In the genomic region with DNA sequence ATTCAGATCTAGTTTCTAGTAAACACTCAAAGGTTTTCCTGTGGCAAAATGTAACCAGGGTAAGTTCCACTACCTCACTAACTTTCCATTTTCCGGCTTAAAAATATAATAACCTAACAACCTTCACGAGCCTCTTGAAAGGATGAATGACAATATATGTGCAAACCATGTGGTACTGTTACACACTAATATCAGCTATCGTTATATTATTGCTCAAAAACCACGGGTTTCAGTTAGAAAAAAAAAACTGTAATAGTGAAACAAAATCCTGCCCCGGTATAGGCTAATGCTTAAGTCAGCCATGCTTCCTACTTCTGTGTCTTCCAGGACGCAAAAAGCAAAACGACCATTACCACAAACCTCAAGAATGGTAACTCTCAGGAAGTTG, we compare ENCODE assay signal across 9 mouse cellular contexts. TPM values are rescaled to one million over a fixed set of nuclear protein-coding genes. Genes with fewer than 3 reads are reported as not detected.
DNase-seq lines count a peak whose midpoint lies in the region; ATAC-seq and TF ChIP-seq lines count a peak whose summit lies in the region.
"Had no signal": no experiment of that assay in that cellular context is flagged by ENCODE, and none has a peak within 500 bp of the region (broad histone marks: within the 10 kb centered on the region; RNA-seq: fewer than 3 reads in every experiment).

No protein-coding gene starts in this region.

- no peak for TF ChIP-seq CTCF in liver, postnatal 0 days (IDR thresholded peaks at IDR 0.05; ENCODE audit: low read depth)

- no peak for ATAC-seq in forebrain, embryonic 16.5 days
- no peak for ATAC-seq in liver, postnatal 0 days

- peaks cover 3% of the 10 kb centered on the region; the same call in 1 of the 2 replicates for H3K4me1 ChIP-seq in heart, embryonic 10.5 days
- peaks cover 20% of the 10 kb centered on the region for H3K4me1 ChIP-seq in forebrain, embryonic 16.5 days (replicated peaks; ENCODE audit: control insufficient read depth, insufficient read depth, low read length)
- peaks cover 13% of the 10 kb centered on the region for H3K4me1 ChIP-seq in liver, postnatal 0 days (ENCODE audit: insufficient read depth)

- TF ChIP-seq EP300 in liver, postnatal 0 days (IDR thresholded peaks at IDR 0.05; ENCODE audit: low read depth): 0 out of 2 replicates have a peak, but pooled peaks have one; percentile 37

- H3K4me3 ChIP-seq in heart, embryonic 10.5 days: peak overlapping the region; percentile 95
- H3K4me3 ChIP-seq in forebrain, embryonic 16.5 days (replicated peaks; ENCODE audit: low read length): peak overlapping the region; percentile 97
- H3K4me3 ChIP-seq in liver, postnatal 0 days (ENCODE audit: low read depth, low read length): peak overlapping the region; percentile 83

- H3K9ac ChIP-seq in forebrain, embryonic 16.5 days (replicated peaks; ENCODE audit: low read depth, low read length): peak overlapping the region; percentile 97
- H3K9ac ChIP-seq in liver, postnatal 0 days (replicated peaks): peak overlapping the region; percentile 93

- whole genome bisulfite sequencing in heart, embryonic 10.5 days: 14% methylated on average over 7 of the region's 7 CpGs
- WGBS in forebrain, embryonic 16.5 days: 15% methylated on average over 7 of the region's 7 CpGs
- 4% methylated on average over 7 of the region's 7 CpGs for WGBS in liver, postnatal 0 days (ENCODE audit: insufficient replicate concordance)

- no peaks in the 10 kb centered on the region for H3K27me3 ChIP-seq in heart, embryonic 10.5 days (ENCODE audit: insufficient read depth, poor library complexity, severe bottlenecking)
- no peaks in the 10 kb centered on the region for H3K27me3 ChIP-seq in forebrain, embryonic 16.5 days (replicated peaks; ENCODE audit: control insufficient read depth, insufficient read depth, low read length)
- no peaks in the 10 kb centered on the region for H3K27me3 ChIP-seq in liver, postnatal 0 days (ENCODE audit: insufficient read depth, low read length)

- no peaks in the 10 kb centered on the region for H3K36me3 ChIP-seq in heart, embryonic 10.5 days
- H3K36me3 ChIP-seq in forebrain, embryonic 16.5 days (ENCODE audit: control insufficient read depth, insufficient read depth): no peaks in the 10 kb centered on the region
- H3K36me3 ChIP-seq in liver, postnatal 0 days (replicated peaks; ENCODE audit: insufficient read depth, low read length): no peaks in the 10 kb centered on the region

- H3K27ac ChIP-seq in heart, embryonic 10.5 days: peak overlapping the region; percentile 94
- peak overlapping the region; percentile 90 for H3K27ac ChIP-seq in forebrain, embryonic 16.5 days (ENCODE audit: low read length)
- H3K27ac ChIP-seq in liver, postnatal 0 days (ENCODE audit: low read depth): peak overlapping the region; percentile 99

- no peaks in the 10 kb centered on the region for H3K9me3 ChIP-seq in heart, embryonic 10.5 days
- H3K9me3 ChIP-seq in forebrain, embryonic 16.5 days (ENCODE audit: control insufficient read depth, low read length): no peaks in the 10 kb centered on the region
- no peaks in the 10 kb centered on the region for H3K9me3 ChIP-seq in liver, postnatal 0 days (ENCODE audit: low read length)

- peak overlapping the region; percentile 82 for H3K4me2 ChIP-seq in forebrain, embryonic 16.5 days (ENCODE audit: low read length)
- H3K4me2 ChIP-seq in liver, postnatal 0 days (ENCODE audit: low read depth, low read length): peak overlapping the region; percentile 83

- DNase-seq in heart, embryonic 10.5 days (ENCODE audit: low spot score): no peak
- DNase-seq in heart, adult 11 months: no peak
- DNase-seq in CD4-positive, CD25-positive, alpha-beta regulatory T cell, adult 2 months (ENCODE audit: low read depth, low spot score): peak; percentile 39
- no peak for DNase-seq in liver, postnatal 0 days
- no peak for DNase-seq in right cerebral cortex, postnatal 25 days
- DNase-seq in left cerebral cortex, adult 8-10 months (ENCODE audit: low spot score in 2 of 2): no peak
- DNase-seq in gastrocnemius, adult 18-20 months (ENCODE audit: low spot score): no peak
- DNase-seq: kidney, postnatal 4 days had no signal

RNA-seq across cellular contexts. Expression of gene Gin1, which starts 1.1 kb away (rescaled TPM):
- 15.6 and 15.8 TPM in 2 replicates for polyA plus RNA-seq in heart, embryonic 10.5 days (2016; fragmentation: Nextera tagmentation; extraction: Ambion mirVana)
- 14.9 and 15.7 TPM in 2 replicates for polyA plus RNA-seq in forebrain, embryonic 16.5 days (2015; fragmentation: Nextera tagmentation; extraction: Ambion mirVana)
- 9.7 and 10.9 TPM in 2 replicates for polyA plus RNA-seq in liver, postnatal 0 days (2015; fragmentation: Nextera tagmentation; extraction: Ambion mirVana)
- total RNA-seq in left cerebral cortex, adult 8-10 months (2022): 1 to 10 TPM; 8.7 to 9.8 (median 9.3) TPM
- total RNA-seq in gastrocnemius, adult 18-20 months (2021): 1 to 10 TPM; 3.8 to 4.1 TPM

RNA-seq across cellular contexts. Expression of gene Ppip5k2, which starts 1.3 kb away (rescaled TPM):
- polyA plus RNA-seq in heart, embryonic 10.5 days (2016; fragmentation: Nextera tagmentation; extraction: Ambion mirVana): 29.3 and 37.2 TPM in 2 replicates
- polyA plus RNA-seq in forebrain, embryonic 16.5 days (2015; fragmentation: Nextera tagmentation; extraction: Ambion mirVana): 51.6 and 57.4 TPM in 2 replicates
- 8.1 and 10.1 TPM in 2 replicates for polyA plus RNA-seq in liver, postnatal 0 days (2015; fragmentation: Nextera tagmentation; extraction: Ambion mirVana)
- total RNA-seq in left cerebral cortex, adult 8-10 months (2022): 10 to 100 TPM; 27.1 to 29.6 (median 28.7) TPM
- total RNA-seq in gastrocnemius, adult 18-20 months (2021): 1 to 10 TPM; 1.7 to 1.8 TPM
